ENCODE assay signal across 8 mouse cellular contexts in the genomic region with DNA sequence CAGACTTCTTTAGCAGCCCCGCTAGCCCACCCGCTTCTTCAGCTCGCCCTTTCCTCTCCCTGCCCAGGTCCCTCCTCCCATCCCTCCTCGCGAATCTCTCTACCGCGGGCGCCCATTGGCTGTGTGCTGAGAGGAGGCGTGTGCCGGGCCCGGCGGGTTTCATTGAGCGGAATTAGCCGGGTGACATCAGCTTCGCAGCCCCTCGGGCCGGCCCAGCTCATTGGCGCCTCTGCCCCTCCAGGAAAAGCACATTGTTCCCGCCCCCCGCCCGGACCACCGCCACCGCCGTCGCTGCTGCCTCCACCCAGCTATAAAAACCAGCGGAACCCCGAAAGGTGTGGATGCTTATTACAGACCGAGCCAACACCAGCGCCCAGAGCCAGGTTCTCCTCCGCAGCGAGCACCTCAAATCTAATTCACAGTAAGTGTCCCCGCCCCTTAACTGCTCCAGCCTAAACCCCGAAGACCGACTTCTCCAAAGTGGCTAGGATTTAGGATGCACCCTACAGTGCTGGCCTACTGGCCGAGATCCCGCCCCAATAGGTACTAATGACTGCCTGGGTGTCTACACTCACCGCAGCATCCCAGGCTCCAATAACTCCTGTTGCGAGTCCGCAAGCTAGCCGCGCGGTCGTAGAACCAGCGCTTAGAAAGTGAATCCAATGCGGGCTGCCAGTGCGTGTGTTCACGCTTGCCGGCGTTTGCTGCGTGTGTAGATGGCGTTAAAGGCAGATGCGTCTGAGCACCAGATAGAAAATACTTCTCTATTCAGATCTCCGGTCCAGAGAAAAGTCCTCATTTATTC. TPM values are rescaled to one million over a fixed set of nuclear protein-coding genes. Genes with fewer than 3 reads are reported as not detected.
A peak's percentile ranks its signal among the peaks of the same experiment; 100 is the strongest.
DNase-seq lines count a peak whose midpoint lies in the region; ATAC-seq and TF ChIP-seq lines count a peak whose summit lies in the region.
"Had no signal": no experiment of that assay in that cellular context is flagged by ENCODE, and none has a peak within 500 bp of the region (broad histone marks: within the 10 kb centered on the region; RNA-seq: fewer than 3 reads in every experiment).

A gene (plus strand): TSS at position 225 of the 805 bp plus-strand sequence.

- peak within 1 kb of the TSS; percentile 46 for H3K4me2 ChIP-seq in embryonic facial prominence, embryonic 12.5 days (replicated peaks)
- peak within 1 kb of the TSS; percentile 35 for H3K4me2 ChIP-seq in hindbrain, embryonic 14.5 days (replicated peaks)
- peak within 1 kb of the TSS; percentile 54 for H3K4me2 ChIP-seq in limb, embryonic 15.5 days
- peak within 1 kb of the TSS; percentile 48 for H3K4me2 ChIP-seq in stomach, embryonic 15.5 days

- peak; percentile 36 to 59 for DNase-seq in left cerebral cortex, adult 2 months (ENCODE audit: extremely low spot score in 1 of 2, low spot score in 2 of 2)
- no peak for DNase-seq in left cerebral cortex, adult 9 months (ENCODE audit: low spot score in 2 of 2)
- DNase-seq in hindbrain, embryonic 14.5 days (ENCODE audit: low spot score) = no peak
- DNase-seq in gastrocnemius, adult 18-20 months (ENCODE audit: low spot score) = no peak

- peak within 1 kb of the TSS; percentile 35 for H3K4me3 ChIP-seq in left cerebral cortex, adult 2 months
- H3K4me3 ChIP-seq in embryonic facial prominence, embryonic 12.5 days = peak within 1 kb of the TSS; percentile 24
- peak within 1 kb of the TSS; percentile 25 for H3K4me3 ChIP-seq in hindbrain, embryonic 14.5 days (replicated peaks; ENCODE audit: low read length)
- H3K4me3 ChIP-seq in limb, embryonic 15.5 days = peak within 1 kb of the TSS; percentile 34
- H3K4me3 ChIP-seq in stomach, embryonic 15.5 days (replicated peaks) = peak within 1 kb of the TSS; percentile 27

- peak within 1 kb of the TSS; percentile 61 for H3K27ac ChIP-seq in left cerebral cortex, adult 2 months
- H3K27ac ChIP-seq in embryonic facial prominence, embryonic 12.5 days = no peak within 1 kb of the TSS
- H3K27ac ChIP-seq in hindbrain, embryonic 14.5 days = no peak within 1 kb of the TSS
- H3K27ac ChIP-seq in limb, embryonic 15.5 days = no peak within 1 kb of the TSS
- H3K27ac ChIP-seq in stomach, embryonic 15.5 days = no peak within 1 kb of the TSS

- peaks cover 96% of the 10 kb centered on the region for H3K27me3 ChIP-seq in embryonic facial prominence, embryonic 12.5 days
- peaks cover 97% of the 10 kb centered on the region for H3K27me3 ChIP-seq in hindbrain, embryonic 14.5 days (ENCODE audit: control insufficient read depth, insufficient read depth, low read length)
- H3K27me3 ChIP-seq in limb, embryonic 15.5 days = peaks cover 99% of the 10 kb centered on the region
- H3K27me3 ChIP-seq in stomach, embryonic 15.5 days (replicated peaks) = peaks cover 98% of the 10 kb centered on the region

- H3K4me1 ChIP-seq in embryonic facial prominence, embryonic 12.5 days = peaks cover 25% of the 10 kb centered on the region; the same call in 1 of the 2 replicates
- peaks cover 7% of the 10 kb centered on the region; the same call in 1 of the 2 replicates for H3K4me1 ChIP-seq in hindbrain, embryonic 14.5 days (replicated peaks; ENCODE audit: control insufficient read depth, insufficient read depth, low read length)
- peaks cover 49% of the 10 kb centered on the region for H3K4me1 ChIP-seq in limb, embryonic 15.5 days
- H3K4me1 ChIP-seq in stomach, embryonic 15.5 days = peaks cover 27% of the 10 kb centered on the region

- 0 out of 2 replicates have a peak, but pooled peaks have one; percentile 62 for ATAC-seq in embryonic facial prominence, embryonic 12.5 days (ENCODE audit: insufficient number of reproducible peaks, insufficient read depth, low FRiP score, low TSS enrichment)
- ATAC-seq in hindbrain, embryonic 14.5 days (ENCODE audit: low FRiP score) = peak; percentile 79
- no peak for ATAC-seq in limb, embryonic 15.5 days (ENCODE audit: insufficient number of reproducible peaks, low FRiP score, low TSS enrichment, low read depth)
- no peak for ATAC-seq in stomach, embryonic 15.5 days (ENCODE audit: insufficient read depth, low FRiP score, low read depth)

- intact Hi-C loops in left cerebral cortex, adult 2 months (cut with DNase I) = loop anchor here (2.0 kb wide), 3 partner anchors 45 to 89 kb away; no protein-coding TSS in a partner anchor

- no peak within 1 kb of the TSS for H3K9ac ChIP-seq in embryonic facial prominence, embryonic 12.5 days
- H3K9ac ChIP-seq in hindbrain, embryonic 14.5 days = peak within 1 kb of the TSS; percentile 14; the same call in 1 of the 2 replicates
- H3K9ac ChIP-seq in limb, embryonic 15.5 days = no peak within 1 kb of the TSS
- H3K9ac ChIP-seq in stomach, embryonic 15.5 days = no peak within 1 kb of the TSS

- H3K36me3 ChIP-seq in embryonic facial prominence, embryonic 12.5 days = no peaks in the 10 kb centered on the region
- H3K36me3 ChIP-seq in hindbrain, embryonic 14.5 days (replicated peaks; ENCODE audit: control insufficient read depth, insufficient read depth) = no peaks in the 10 kb centered on the region
- H3K36me3 ChIP-seq in limb, embryonic 15.5 days = no peaks in the 10 kb centered on the region
- H3K36me3 ChIP-seq in stomach, embryonic 15.5 days = no peaks in the 10 kb centered on the region

- WGBS in embryonic facial prominence, embryonic 12.5 days = under 1% methylated on average over 53 of the region's 53 CpGs
- under 1% methylated on average over 53 of the region's 53 CpGs for WGBS in hindbrain, embryonic 14.5 days
- WGBS in limb, embryonic 15.5 days = under 1% methylated on average over 53 of the region's 53 CpGs
- under 1% methylated on average over 53 of the region's 53 CpGs for WGBS in stomach, embryonic 15.5 days

- no peak for TF ChIP-seq CTCF in left cerebral cortex, adult 2 months (IDR thresholded peaks at IDR 0.05)

- H3K9me3 ChIP-seq in embryonic facial prominence, embryonic 12.5 days = no peaks in the 10 kb centered on the region
- H3K9me3 ChIP-seq in hindbrain, embryonic 14.5 days (ENCODE audit: control insufficient read depth, low read length) = no peaks in the 10 kb centered on the region
- H3K9me3 ChIP-seq in limb, embryonic 15.5 days = no peaks in the 10 kb centered on the region
- H3K9me3 ChIP-seq in stomach, embryonic 15.5 days = no peaks in the 10 kb centered on the region; the same call in 1 of the 2 replicates

RNA-seq across cellular contexts. Expression of the gene that starts here (rescaled TPM):
- total RNA-seq in left cerebral cortex, adult 2 months (2021) = 10 to 100 TPM; 21.8 to 22.3 TPM
- 1.6 and 2.9 TPM in 2 replicates for polyA plus RNA-seq in embryonic facial prominence, embryonic 12.5 days (2016; fragmentation: Nextera tagmentation; extraction: Ambion mirVana)
- 10.9 and 14.1 TPM in 2 replicates for polyA plus RNA-seq in hindbrain, embryonic 14.5 days (2014; fragmentation: Nextera tagmentation; extraction: Ambion mirVana)
- polyA plus RNA-seq in limb, embryonic 15.5 days (2015; fragmentation: Nextera tagmentation; extraction: Ambion mirVana) = not detected in 2 replicates
- polyA plus RNA-seq in stomach, embryonic 15.5 days (2015; fragmentation: Nextera tagmentation; extraction: Ambion mirVana) = not detected in 2 replicates
- total RNA-seq in gastrocnemius, adult 18-20 months (2021) = not detected
- total RNA-seq: neutrophil, adult 5-6 weeks had no signal

Comparison
In these comparisons a context has a peak if more than half of its experiments do, and no peak if none do; other contexts are left out.
1. RNA of the gene that starts here (total RNA-seq): 21.8 to 22.3 TPM in left cerebral cortex, adult 2 months; not detected in gastrocnemius, adult 18-20 months; every median in the first group is over 10 times any median in the second.
2. DNase-seq: peak in left cerebral cortex, adult 2 months (2 of 2); none in left cerebral cortex, adult 9 months (0 of 2), hindbrain, embryonic 14.5 days (single experiment) and gastrocnemius, adult 18-20 months (single experiment).
3. ATAC-seq: peak in embryonic facial prominence, embryonic 12.5 days (single experiment) and hindbrain, embryonic 14.5 days (single experiment); none in limb, embryonic 15.5 days (single experiment) and stomach, embryonic 15.5 days (single experiment).
4. Peak in every context shown above with its lines, with median percentiles within 50 percentile points of each other: H3K4me3 ChIP-seq and H3K4me2 ChIP-seq.